ENCODE assay signal across 22 mouse cellular contexts in the genomic region with DNA sequence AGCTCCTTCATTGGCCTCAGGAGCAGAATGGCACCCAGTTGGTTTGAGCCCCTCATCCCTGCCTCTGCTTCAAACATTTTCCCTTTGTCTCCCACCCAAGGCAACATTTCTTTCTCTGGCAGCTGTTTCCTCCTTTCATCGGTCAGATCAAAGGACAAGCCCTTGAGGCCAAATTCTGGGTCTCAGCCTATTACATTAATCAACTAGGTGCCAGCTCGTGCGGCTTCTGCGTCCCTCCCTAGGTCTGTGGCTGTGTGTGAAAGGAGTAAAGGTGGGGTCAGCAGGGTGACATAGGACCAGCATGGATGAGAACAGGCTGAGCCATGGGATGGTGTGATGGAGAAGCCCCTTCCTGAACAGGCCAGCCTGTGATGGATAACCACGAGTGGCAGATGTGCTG. TPM values are rescaled to one million over a fixed set of nuclear protein-coding genes. Genes with fewer than 3 reads are reported as not detected.
A peak's percentile ranks its signal among the peaks of the same experiment; 100 is the strongest.
DNase-seq lines count a peak whose midpoint lies in the region; ATAC-seq and TF ChIP-seq lines count a peak whose summit lies in the region.
"Had no signal": no experiment of that assay in that cellular context is flagged by ENCODE, and none has a peak within 500 bp of the region (broad histone marks: within the 10 kb centered on the region; RNA-seq: fewer than 3 reads in every experiment).

No protein-coding gene starts in this region.

- intact Hi-C loops in left cerebral cortex, adult 2 months (cut with DNase I): no loop called here

- H3K9me3 ChIP-seq in midbrain, embryonic 12.5 days: no peaks in the 10 kb centered on the region
- no peaks in the 10 kb centered on the region for H3K9me3 ChIP-seq in midbrain, embryonic 15.5 days
- no peaks in the 10 kb centered on the region for H3K9me3 ChIP-seq in embryonic facial prominence, embryonic 10.5 days
- no peaks in the 10 kb centered on the region for H3K9me3 ChIP-seq in midbrain, embryonic 16.5 days (replicated peaks; ENCODE audit: control insufficient read depth, low read length, poor library complexity, severe bottlenecking)
- no peaks in the 10 kb centered on the region for H3K9me3 ChIP-seq in kidney, embryonic 16.5 days (ENCODE audit: low read length)
- H3K9me3 ChIP-seq: embryonic facial prominence, embryonic 15.5 days; heart, embryonic 12.5 days had no signal

- H3K27ac ChIP-seq in midbrain, embryonic 12.5 days (replicated peaks): peak overlapping the region; percentile 11; the same call in 1 of the 2 replicates
- H3K27ac ChIP-seq in midbrain, embryonic 15.5 days: no peak overlapping the region
- H3K27ac ChIP-seq in embryonic facial prominence, embryonic 10.5 days (replicated peaks): peak overlapping the region; percentile 59
- no peak overlapping the region for H3K27ac ChIP-seq in midbrain, embryonic 16.5 days (ENCODE audit: low read length)
- H3K27ac ChIP-seq in kidney, embryonic 16.5 days (ENCODE audit: low read length): no peak overlapping the region
- H3K27ac ChIP-seq in left cerebral cortex, adult 2 months: no peak overlapping the region
- H3K27ac ChIP-seq: embryonic facial prominence, embryonic 15.5 days; gastrocnemius, adult 2 months; stomach, postnatal 0 days had no signal

- H3K4me2 ChIP-seq in midbrain, embryonic 12.5 days (replicated peaks): no peak overlapping the region
- no peak overlapping the region for H3K4me2 ChIP-seq in midbrain, embryonic 15.5 days
- no peak overlapping the region for H3K4me2 ChIP-seq in midbrain, embryonic 16.5 days (ENCODE audit: low read length)
- no peak overlapping the region for H3K4me2 ChIP-seq in kidney, embryonic 16.5 days (replicated peaks; ENCODE audit: low read depth, low read length)
- H3K4me2 ChIP-seq: embryonic facial prominence, embryonic 15.5 days; heart, embryonic 12.5 days had no signal

- peaks cover 7% of the 10 kb centered on the region for H3K4me1 ChIP-seq in midbrain, embryonic 12.5 days
- 0 out of 2 replicates have a peak, but pooled peaks cover 6% of the 10 kb centered on the region for H3K4me1 ChIP-seq in midbrain, embryonic 15.5 days
- H3K4me1 ChIP-seq in embryonic facial prominence, embryonic 10.5 days: peaks cover 16% of the 10 kb centered on the region
- H3K4me1 ChIP-seq in midbrain, embryonic 16.5 days (ENCODE audit: control insufficient read depth, insufficient read depth, low read length): no peaks in the 10 kb centered on the region
- H3K4me1 ChIP-seq in kidney, embryonic 16.5 days (ENCODE audit: insufficient read depth, low read length): 0 out of 2 replicates have a peak, but pooled peaks cover 4% of the 10 kb centered on the region

- no peaks in the 10 kb centered on the region for H3K27me3 ChIP-seq in midbrain, embryonic 12.5 days
- H3K27me3 ChIP-seq in midbrain, embryonic 15.5 days (replicated peaks): no peaks in the 10 kb centered on the region
- no peaks in the 10 kb centered on the region for H3K27me3 ChIP-seq in embryonic facial prominence, embryonic 10.5 days (replicated peaks; ENCODE audit: low read depth, poor library complexity, severe bottlenecking)
- no peaks in the 10 kb centered on the region for H3K27me3 ChIP-seq in midbrain, embryonic 16.5 days (ENCODE audit: control insufficient read depth, insufficient read depth, low read depth, low read length)
- H3K27me3 ChIP-seq in kidney, embryonic 16.5 days (ENCODE audit: insufficient read depth, low read length): no peaks in the 10 kb centered on the region
- H3K27me3 ChIP-seq: embryonic facial prominence, embryonic 15.5 days; heart, embryonic 12.5 days; Patski had no signal

- TF ChIP-seq CTCF in left cerebral cortex, adult 2 months (IDR thresholded peaks at IDR 0.05): no peak

- H3K9ac ChIP-seq in midbrain, embryonic 12.5 days (replicated peaks): no peak overlapping the region
- no peak overlapping the region for H3K9ac ChIP-seq in midbrain, embryonic 15.5 days
- H3K9ac ChIP-seq in midbrain, embryonic 16.5 days (ENCODE audit: low read depth, low read length): no peak overlapping the region
- H3K9ac ChIP-seq in kidney, embryonic 16.5 days (replicated peaks; ENCODE audit: low read length): no peak overlapping the region
- H3K9ac ChIP-seq: embryonic facial prominence, embryonic 15.5 days; heart, embryonic 12.5 days had no signal

- peaks cover 11% of the 10 kb centered on the region for H3K36me3 ChIP-seq in midbrain, embryonic 12.5 days
- H3K36me3 ChIP-seq in midbrain, embryonic 15.5 days (replicated peaks): no peaks in the 10 kb centered on the region
- H3K36me3 ChIP-seq in embryonic facial prominence, embryonic 10.5 days (replicated peaks): peaks cover 34% of the 10 kb centered on the region
- H3K36me3 ChIP-seq in midbrain, embryonic 16.5 days (ENCODE audit: control insufficient read depth, insufficient read depth, low read length): no peaks in the 10 kb centered on the region
- peaks cover 2% of the 10 kb centered on the region; the same call in 1 of the 2 replicates for H3K36me3 ChIP-seq in kidney, embryonic 16.5 days (ENCODE audit: insufficient read depth, low read length)

- no peak overlapping the region for H3K4me3 ChIP-seq in midbrain, embryonic 12.5 days
- H3K4me3 ChIP-seq in midbrain, embryonic 15.5 days: no peak overlapping the region
- H3K4me3 ChIP-seq in embryonic facial prominence, embryonic 10.5 days: no peak overlapping the region
- no peak overlapping the region for H3K4me3 ChIP-seq in midbrain, embryonic 16.5 days (ENCODE audit: low read depth, low read length)
- no peak overlapping the region for H3K4me3 ChIP-seq in kidney, embryonic 16.5 days (ENCODE audit: low read length)
- no peak overlapping the region for H3K4me3 ChIP-seq in left cerebral cortex, adult 2 months
- H3K4me3 ChIP-seq: embryonic facial prominence, embryonic 15.5 days; gastrocnemius, adult 2 months; heart, embryonic 12.5 days had no signal

- WGBS in midbrain, embryonic 12.5 days: 57% methylated on average over 5 of the region's 5 CpGs
- 29% methylated on average over 5 of the region's 5 CpGs for WGBS in midbrain, embryonic 15.5 days
- 32% methylated on average over 5 of the region's 5 CpGs for WGBS in embryonic facial prominence, embryonic 10.5 days
- 29% methylated on average over 5 of the region's 5 CpGs for WGBS in midbrain, embryonic 16.5 days
- 10% methylated on average over 5 of the region's 5 CpGs for WGBS in kidney, embryonic 16.5 days

- peak; percentile 26 for DNase-seq in adrenal gland, postnatal 14 days
- DNase-seq in adrenal gland, adult 18-20 months (ENCODE audit: low spot score in 2 of 2): no peak
- peak; percentile 19 for DNase-seq in embryonic facial prominence, embryonic 10.5 days (ENCODE audit: low spot score)
- DNase-seq in left cerebral cortex, adult 2 months (ENCODE audit: extremely low spot score in 1 of 2, low spot score in 2 of 2): no peak
- DNase-seq: adrenal gland, postnatal 25 days; cerebellum, adult 18-20 months; gastrocnemius, adult 2 months; heart, postnatal 14 days; kidney, adult 8-10 months; kidney, postnatal 25 days; liver; lung, postnatal 10 days had no signal

- no peak for ATAC-seq in midbrain, embryonic 12.5 days (ENCODE audit: low FRiP score, low read depth)
- ATAC-seq in midbrain, embryonic 15.5 days (replicated peaks): no peak
- ATAC-seq in midbrain, embryonic 16.5 days: peak; percentile 58; the same call in 1 of the 2 replicates
- no peak for ATAC-seq in kidney, embryonic 16.5 days (ENCODE audit: low FRiP score, low TSS enrichment)
- ATAC-seq: CD4-positive, CD25-positive, alpha-beta regulatory T cell, adult 4 months; Patski had no signal

RNA-seq across cellular contexts. Expression of a gene that starts 13.8 kb away (rescaled TPM):
- total RNA-seq in adrenal gland, postnatal 14 days (2021): 0.41 TPM in 1 of 2 replicates, not detected in the other
- total RNA-seq in adrenal gland, adult 18-20 months (2021): under 1 TPM in 1 of 2 experiments, not detected in 1; 0.38 TPM
- 0.41 and 0.42 TPM in 2 replicates for polyA plus RNA-seq in midbrain, embryonic 12.5 days (2016; fragmentation: Nextera tagmentation; extraction: Ambion mirVana)
- 0.45 and 0.96 TPM in 2 replicates for polyA plus RNA-seq in midbrain, embryonic 15.5 days (2015; fragmentation: Nextera tagmentation; extraction: Ambion mirVana)
- polyA plus RNA-seq in embryonic facial prominence, embryonic 10.5 days (2016; fragmentation: Nextera tagmentation; extraction: Ambion mirVana): 3.1 and 6.7 TPM in 2 replicates
- polyA plus RNA-seq in midbrain, embryonic 16.5 days (2015; fragmentation: Nextera tagmentation; extraction: Ambion mirVana): 0.75 and 0.92 TPM in 2 replicates
- polyA plus RNA-seq in kidney, embryonic 16.5 days (2015; fragmentation: Nextera tagmentation; extraction: Ambion mirVana): 3.0 and 3.5 TPM in 2 replicates
- total RNA-seq in left cerebral cortex, adult 2 months (2021): 1 to 10 TPM; 3.6 to 3.9 TPM
- total RNA-seq: heart, postnatal 14 days; megakaryocyte progenitor cell, adult 5-6 weeks had no signal
- polyA plus RNA-seq: CD4-positive, CD25-positive, alpha-beta regulatory T cell, adult 4 months; Patski had no signal

RNA-seq across cellular contexts. Expression of a gene that starts 28.5 kb away (rescaled TPM):
- total RNA-seq in adrenal gland, postnatal 14 days (2021): 43.8 and 46.6 TPM in 2 replicates
- total RNA-seq in adrenal gland, adult 18-20 months (2021): 10 to 100 TPM; 51.6 to 56.3 TPM
- 66.2 and 68.9 TPM in 2 replicates for polyA plus RNA-seq in midbrain, embryonic 12.5 days (2016; fragmentation: Nextera tagmentation; extraction: Ambion mirVana)
- 76.5 and 77.1 TPM in 2 replicates for polyA plus RNA-seq in midbrain, embryonic 15.5 days (2015; fragmentation: Nextera tagmentation; extraction: Ambion mirVana)
- 62.8 and 72.3 TPM in 2 replicates for polyA plus RNA-seq in embryonic facial prominence, embryonic 10.5 days (2016; fragmentation: Nextera tagmentation; extraction: Ambion mirVana)
- 66.9 and 69.5 TPM in 2 replicates for polyA plus RNA-seq in midbrain, embryonic 16.5 days (2015; fragmentation: Nextera tagmentation; extraction: Ambion mirVana)
- polyA plus RNA-seq in kidney, embryonic 16.5 days (2015; fragmentation: Nextera tagmentation; extraction: Ambion mirVana): 52.9 and 53.1 TPM in 2 replicates
- 100 to 1,000 TPM; 115 to 123 TPM for total RNA-seq in left cerebral cortex, adult 2 months (2021)

RNA-seq across cellular contexts. Expression of a gene that starts 51.5 kb away (rescaled TPM):
- 10.2 and 10.7 TPM in 2 replicates for total RNA-seq in adrenal gland, postnatal 14 days (2021)
- total RNA-seq in adrenal gland, adult 18-20 months (2021): 10 to 100 TPM; 11.7 to 13.3 TPM
- 23.4 and 27.3 TPM in 2 replicates for polyA plus RNA-seq in midbrain, embryonic 12.5 days (2016; fragmentation: Nextera tagmentation; extraction: Ambion mirVana)
- polyA plus RNA-seq in midbrain, embryonic 15.5 days (2015; fragmentation: Nextera tagmentation; extraction: Ambion mirVana): 24.0 and 25.5 TPM in 2 replicates
- 24.8 and 26.6 TPM in 2 replicates for polyA plus RNA-seq in embryonic facial prominence, embryonic 10.5 days (2016; fragmentation: Nextera tagmentation; extraction: Ambion mirVana)
- polyA plus RNA-seq in midbrain, embryonic 16.5 days (2015; fragmentation: Nextera tagmentation; extraction: Ambion mirVana): 21.2 and 23.1 TPM in 2 replicates
- 22.1 and 22.7 TPM in 2 replicates for polyA plus RNA-seq in kidney, embryonic 16.5 days (2015; fragmentation: Nextera tagmentation; extraction: Ambion mirVana)
- total RNA-seq in left cerebral cortex, adult 2 months (2021): 10 to 100 TPM in 1 of 2 experiments, 1 to 10 TPM in 1; 9.1 to 11.4 TPM

RNA-seq across cellular contexts. Expression of a gene that starts 56.2 kb away (rescaled TPM):
- 167 and 172 TPM in 2 replicates for total RNA-seq in adrenal gland, postnatal 14 days (2021)
- total RNA-seq in adrenal gland, adult 18-20 months (2021): 100 to 1,000 TPM; 222 to 245 TPM
- 256 and 264 TPM in 2 replicates for polyA plus RNA-seq in midbrain, embryonic 12.5 days (2016; fragmentation: Nextera tagmentation; extraction: Ambion mirVana)
- 617 and 618 TPM in 2 replicates for polyA plus RNA-seq in midbrain, embryonic 15.5 days (2015; fragmentation: Nextera tagmentation; extraction: Ambion mirVana)
- polyA plus RNA-seq in embryonic facial prominence, embryonic 10.5 days (2016; fragmentation: Nextera tagmentation; extraction: Ambion mirVana): 157 and 162 TPM in 2 replicates
- polyA plus RNA-seq in midbrain, embryonic 16.5 days (2015; fragmentation: Nextera tagmentation; extraction: Ambion mirVana): 581 and 673 TPM in 2 replicates
- polyA plus RNA-seq in kidney, embryonic 16.5 days (2015; fragmentation: Nextera tagmentation; extraction: Ambion mirVana): 270 and 305 TPM in 2 replicates
- total RNA-seq in left cerebral cortex, adult 2 months (2021): 100 to 1,000 TPM; 430 to 462 TPM

Comparison
In these comparisons a context has a peak if more than half of its experiments do, and no peak if none do; other contexts are left out.
1. DNase-seq: peak in adrenal gland, postnatal 14 days (single experiment) and embryonic facial prominence, embryonic 10.5 days (single experiment); none in adrenal gland, adult 18-20 months (0 of 2) and left cerebral cortex, adult 2 months (0 of 2).
2. H3K27ac ChIP-seq: peak in midbrain, embryonic 12.5 days (single experiment) and embryonic facial prominence, embryonic 10.5 days (single experiment); none in midbrain, embryonic 15.5 days (single experiment), midbrain, embryonic 16.5 days (single experiment), kidney, embryonic 16.5 days (single experiment) and left cerebral cortex, adult 2 months (single experiment).